Mouse (Mus musculus): Measurements from ENCODE around the gene Plch1. TPM values are rescaled to one million over a fixed set of nuclear protein-coding genes. Genes with fewer than 3 reads are reported as not detected.

Plch1 gene
- polyA plus RNA-seq, 1 experiment = not detected

- no peak for TF ChIP-seq GATA1 (IDR thresholded peaks at IDR 0.05; ENCODE audit: low read length)
These were observed 76.6 kb downstream of the Plch1 start for GRCm38 (mm10) chr3:63822631-63823030.

GRCm38 (mm10) chr3:63815131-63815530 is 84.1 kb downstream of the Plch1 start:
- no peak for TF ChIP-seq GATA1 (IDR thresholded peaks at IDR 0.05; ENCODE audit: low read length)

- TF ChIP-seq GATA1 (IDR thresholded peaks at IDR 0.05; ENCODE audit: low read length) = no peak
These were observed 85.1 kb downstream of the Plch1 start for GRCm38 (mm10) chr3:63814203-63814602.

- TF ChIP-seq GATA1 (IDR thresholded peaks at IDR 0.05; ENCODE audit: low read length) = no peak
These were observed 92.4 kb downstream of the Plch1 start for GRCm38 (mm10) chr3:63806906-63807305.

- TF ChIP-seq GATA1 (IDR thresholded peaks at IDR 0.05; ENCODE audit: low read length) = no peak
These were observed 93.8 kb downstream of the Plch1 start for GRCm38 (mm10) chr3:63805496-63805895.

- TF ChIP-seq GATA1 (IDR thresholded peaks at IDR 0.05; ENCODE audit: low read length) = no peak
These were observed 98.6 kb downstream of the Plch1 start for GRCm38 (mm10) chr3:63800685-63801084.

GRCm38 (mm10) chr3:63786805-63787365 is 112.4 kb downstream of the Plch1 start:
- no peak for TF ChIP-seq GATA1 (IDR thresholded peaks at IDR 0.05; ENCODE audit: low read length)

- no peak for TF ChIP-seq GATA1 (IDR thresholded peaks at IDR 0.05; ENCODE audit: low read length)
These were observed 126.5 kb downstream of the Plch1 start for GRCm38 (mm10) chr3:63772617-63773305.

- TF ChIP-seq GATA1 (IDR thresholded peaks at IDR 0.05; ENCODE audit: low read length) = no peak
These were observed 138.5 kb downstream of the Plch1 start for GRCm38 (mm10) chr3:63760821-63761220.

GRCm38 (mm10) chr3:63740073-63740472 is 159.2 kb downstream of the Plch1 start:
- no peak for TF ChIP-seq GATA1 (IDR thresholded peaks at IDR 0.05; ENCODE audit: low read length)

GRCm38 (mm10) chr3:63728325-63728724 is 170.9 kb downstream of the Plch1 start:
- TF ChIP-seq GATA1 (IDR thresholded peaks at IDR 0.05; ENCODE audit: low read length) = no peak

GRCm38 (mm10) chr3:63726667-63727342 is 172.5 kb downstream of the Plch1 start:
- TF ChIP-seq GATA1 (IDR thresholded peaks at IDR 0.05; ENCODE audit: low read length) = no peak

- no peak for TF ChIP-seq GATA1 (IDR thresholded peaks at IDR 0.05; ENCODE audit: low read length)
These were observed 205.6 kb downstream of the Plch1 start for GRCm38 (mm10) chr3:63693694-63694093.

GRCm38 (mm10) chr3:63692727-63693126 is 206.5 kb downstream of the Plch1 start:
- no peak for TF ChIP-seq GATA1 (IDR thresholded peaks at IDR 0.05; ENCODE audit: low read length)

GRCm38 (mm10) chr3:63668779-63669178 is 230.5 kb downstream of the Plch1 start:
- TF ChIP-seq GATA1 (IDR thresholded peaks at IDR 0.05; ENCODE audit: low read length) = no peak

- no peak for TF ChIP-seq GATA1 (IDR thresholded peaks at IDR 0.05; ENCODE audit: low read length)
These were observed 234.0 kb downstream of the Plch1 start for GRCm38 (mm10) chr3:63665307-63665706.

Data from G1E-ER4 (cell line).